Mouse (Mus musculus) heart, embryonic 12.5 days (tissue): ENCODE measurements around the gene Foxo6. TPM values are rescaled to one million over a fixed set of nuclear protein-coding genes. Genes with fewer than 3 reads are reported as not detected.
A peak's percentile ranks its signal among the peaks of the same experiment; 100 is the strongest.

Source experiments
- ATAC-seq: fragments of 200-750 bp; cut with Nextera tagmentation; 2 replicates; pipeline ENCODE4 v1.8.0; 2017; ENCODE audit warnings: moderate TSS enrichment, moderate library complexity; ENCODE audit not compliant: insufficient number of reproducible peaks, low FRiP score
- H3K27ac ChIP-seq: fragments of 300-500 bp; sonication (generic); 2 replicates; pipeline ENCODE4 v1.5.1; 2016; ENCODE audit warnings: mild to moderate bottlenecking, moderate library complexity; ENCODE audit not compliant: poor library complexity, severe bottlenecking
- H3K27me3 ChIP-seq: fragments of 300-500 bp; sonication (generic); replicated peaks from 2 replicates; pipeline ENCODE4 v1.6.1; 2016; ENCODE audit warnings: mild to moderate bottlenecking, moderate library complexity
- H3K36me3 ChIP-seq: fragments of 300-500 bp; sonication (generic); 2 replicates; pipeline ENCODE4 v1.6.1; 2016; ENCODE audit warnings: mild to moderate bottlenecking, moderate library complexity
- H3K4me1 ChIP-seq: fragments of 300-500 bp; sonication (generic); replicated peaks from 2 replicates; pipeline ENCODE4 v1.6.1; 2016; ENCODE audit warnings: mild to moderate bottlenecking
- H3K4me2 ChIP-seq: fragments of 300-500 bp; sonication (generic); 2 replicates; pipeline ENCODE4 v1.6.1; 2016; ENCODE audit warnings: mild to moderate bottlenecking, moderate library complexity
- H3K4me3 ChIP-seq: fragments of 300-500 bp; sonication (generic); 2 replicates; pipeline ENCODE4 v1.5.1; 2016; ENCODE audit warnings: mild to moderate bottlenecking
- H3K9ac ChIP-seq: fragments of 300-500 bp; sonication (generic); 2 replicates; pipeline ENCODE4 v1.6.1; 2016; ENCODE audit warnings: mild to moderate bottlenecking, moderate library complexity
- H3K9me3 ChIP-seq: fragments of 300-500 bp; sonication (generic); replicated peaks from 2 replicates; pipeline ENCODE4 v1.6.1; 2016; ENCODE audit warnings: mild to moderate bottlenecking, moderate library complexity
- WGBS: fragments of 180-500 bp; shearing (Covaris S2); methylation state at CpG from one replicate; pipeline ENCODE4 v1.1.7; 2016; 5-methylcytosine and 5-hydroxymethylcytosine counted together
- polyA plus RNA-seq: library from polyadenylated mRNA; unstranded; fragments of >200 nt; fragmentation: Nextera tagmentation; extraction: Ambion mirVana; gene quantifications from 2 replicates; pipeline ENCODE4 v1.2.1, GENCODE M21; 2016

The Foxo6 gene
- polyA plus RNA-seq, 1 experiment from 2014 or later, result 0.08 TPM

DNA sequence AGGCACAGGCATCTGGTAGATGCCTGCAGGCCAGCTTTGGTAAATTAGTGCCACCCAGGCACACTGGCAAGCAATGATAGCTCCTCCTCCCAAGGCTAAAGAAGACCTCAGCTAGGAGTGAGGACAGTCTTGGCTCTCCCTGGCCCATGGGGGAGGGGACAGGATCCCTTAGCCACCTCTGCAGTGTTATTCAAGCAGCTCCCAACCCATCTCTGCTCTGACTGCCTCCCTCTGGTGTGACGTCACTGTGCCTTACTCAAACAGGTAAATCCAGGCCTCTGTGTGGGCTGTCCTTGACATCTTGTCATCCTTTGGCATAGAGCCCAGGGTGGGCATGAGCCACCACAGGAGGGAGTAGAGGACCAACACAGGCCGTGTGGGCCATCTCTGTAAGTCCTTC, 59.9 kb downstream of the Foxo6 start:
- Histone ChIP-seq H3K27me3 (peaks cover 30% of the 10 kb centered on the region), H3K27ac (no peak overlapping the region), H3K36me3 (no peaks in the 10 kb centered on the region), H3K4me3 (no peak overlapping the region), H3K4me2 (no peak overlapping the region), H3K4me1 (0 out of 2 replicates have a peak, but pooled peaks cover 3% of the 10 kb centered on the region), H3K9me3 (no peaks in the 10 kb centered on the region), H3K9ac (no peak overlapping the region)
- WGBS, result 30% methylated on average over 2 of the region's 2 CpGs
- peak; percentile 30; the same call in 1 of the 2 replicates for ATAC-seq

GRCm38 (mm10) chr4:120226682-120227081, 60.5 kb downstream of the Foxo6 start:
- H3K4me1 ChIP-seq, result peaks cover 6% of the 10 kb centered on the region
- 60% methylated on average over 4 of the region's 4 CpGs for WGBS
- H3K4me2 ChIP-seq, result no peak overlapping the region
- no peaks in the 10 kb centered on the region for H3K36me3 ChIP-seq
- no peak overlapping the region for H3K27ac ChIP-seq
- no peak for ATAC-seq
- H3K9ac ChIP-seq, result no peak overlapping the region
- H3K4me3 ChIP-seq, result no peak overlapping the region
- no peaks in the 10 kb centered on the region for H3K9me3 ChIP-seq
- peaks cover 29% of the 10 kb centered on the region for H3K27me3 ChIP-seq

GRCm38 (mm10) chr4:120225135-120225780, 61.9 kb downstream of the Foxo6 start:
- ATAC-seq, result no peak

GRCm38 (mm10) chr4:120223805-120224204, 63.3 kb downstream of the Foxo6 start:
- no peaks in the 10 kb centered on the region for H3K9me3 ChIP-seq
- H3K36me3 ChIP-seq, result no peaks in the 10 kb centered on the region
- 69% methylated on average over 6 of the region's 6 CpGs for WGBS
- no peak overlapping the region for H3K4me3 ChIP-seq
- no peak overlapping the region for H3K27ac ChIP-seq
- no peak for ATAC-seq
- peaks cover 19% of the 10 kb centered on the region; the same call in 1 of the 2 replicates for H3K27me3 ChIP-seq
- no peak overlapping the region for H3K9ac ChIP-seq
- H3K4me2 ChIP-seq, result no peak overlapping the region
- peaks cover 16% of the 10 kb centered on the region for H3K4me1 ChIP-seq

More at GRCm38 (mm10) chr4:120225135-120225780, 61.9 kb downstream of the Foxo6 start:
- H3K27ac ChIP-seq, result no peak overlapping the region
- 57% methylated on average over 6 of the region's 6 CpGs for WGBS
- no peak overlapping the region for H3K4me3 ChIP-seq
- no peaks in the 10 kb centered on the region for H3K36me3 ChIP-seq
- no peak overlapping the region for H3K4me2 ChIP-seq
- H3K9ac ChIP-seq, result no peak overlapping the region
- H3K4me1 ChIP-seq, result peaks cover 16% of the 10 kb centered on the region
- peaks cover 19% of the 10 kb centered on the region; the same call in 1 of the 2 replicates for H3K27me3 ChIP-seq
- H3K9me3 ChIP-seq, result no peaks in the 10 kb centered on the region

- WGBS, result 67% methylated on average over 7 of the region's 7 CpGs
- no peak; the same call in 1 of the 2 replicates for ATAC-seq
- H3K4me1 ChIP-seq, result peaks cover 16% of the 10 kb centered on the region
Measured at GRCm38 (mm10) chr4:120223108-120223745, 63.9 kb downstream of the Foxo6 start.

GRCm38 (mm10) chr4:120221708-120222107, 65.4 kb downstream of the Foxo6 start:
- H3K4me1 ChIP-seq, result peaks cover 16% of the 10 kb centered on the region
- H3K9ac ChIP-seq, result no peak overlapping the region
- no peak for ATAC-seq
- no peaks in the 10 kb centered on the region for H3K9me3 ChIP-seq
- WGBS, result 33% methylated on average over 6 of the region's 6 CpGs
- H3K4me3 ChIP-seq, result no peak overlapping the region
- H3K4me2 ChIP-seq, result no peak overlapping the region
- no peak overlapping the region for H3K27ac ChIP-seq
- no peaks in the 10 kb centered on the region for H3K36me3 ChIP-seq
- peaks cover 19% of the 10 kb centered on the region; the same call in 1 of the 2 replicates for H3K27me3 ChIP-seq

More at GRCm38 (mm10) chr4:120223108-120223745, 63.9 kb downstream of the Foxo6 start:
- H3K36me3 ChIP-seq, result no peaks in the 10 kb centered on the region
- no peak overlapping the region for H3K9ac ChIP-seq
- H3K27me3 ChIP-seq, result peaks cover 19% of the 10 kb centered on the region; the same call in 1 of the 2 replicates
- no peaks in the 10 kb centered on the region for H3K9me3 ChIP-seq
- H3K4me2 ChIP-seq, result no peak overlapping the region
- no peak overlapping the region for H3K4me3 ChIP-seq
- H3K27ac ChIP-seq, result no peak overlapping the region

GRCm38 (mm10) chr4:120218878-120219277, 68.3 kb downstream of the Foxo6 start:
- Histone ChIP-seq H3K27ac (no peak overlapping the region), H3K4me1 (peaks cover 13% of the 10 kb centered on the region), H3K4me2 (no peak overlapping the region), H3K4me3 (no peak overlapping the region), H3K9ac (no peak overlapping the region), H3K36me3 (no peaks in the 10 kb centered on the region), H3K27me3 (peaks cover 21% of the 10 kb centered on the region; the same call in 1 of the 2 replicates), H3K9me3 (no peaks in the 10 kb centered on the region)
- 72% methylated on average over 9 of the region's 9 CpGs for WGBS
- no peak for ATAC-seq

Other genes with a start within 250 kb of the Foxo6 start
- not detected in 2 replicates for gene AL607142.1, start 222.4 kb downstream of the Foxo6 start, polyA plus RNA-seq
- 0.38 and 0.55 TPM in 2 replicates for gene Edn2, start 126.1 kb downstream of the Foxo6 start, polyA plus RNA-seq
- 90.1 and 102 TPM in 2 replicates for gene Scmh1, start 117.9 kb upstream of the Foxo6 start, polyA plus RNA-seq
- gene Slfnl1, start 244.9 kb upstream of the Foxo6 start, polyA plus RNA-seq, result not detected in 2 replicates